Mouse (Mus musculus) gastrocnemius, postnatal 36 days (tissue): ENCODE data around the gene Pomgnt1. TPM values are rescaled to one million over a fixed set of nuclear protein-coding genes. Genes with fewer than 3 reads are reported as not detected.

Source experiments
- total RNA-seq, 2 experiments: library from RNA; stranded (reverse); gene quantifications; 2 replicates each; pipeline ENCODE4 v1.2.3; 2021

The Pomgnt1 gene
- total RNA-seq, 2 experiments from 2014 or later = 41.2 to 49.5 TPM

Other genes starting within 250 kb of the Pomgnt1 start
- gene Kncn, start 239.4 kb upstream of the Pomgnt1 start, total RNA-seq = not detected
- gene 6430628N08Rik, start 233.2 kb upstream of the Pomgnt1 start, total RNA-seq = not detected
- gene Dmbx1, start 183.9 kb upstream of the Pomgnt1 start, total RNA-seq = not detected
- under 1 TPM; 0.17 to 0.28 TPM for gene Faah, start 105.9 kb upstream of the Pomgnt1 start, total RNA-seq
- 10 to 100 TPM; 12.5 to 14.5 TPM for gene Nsun4, start 70.0 kb upstream of the Pomgnt1 start, total RNA-seq
- 100 to 1,000 TPM; 843 to 875 TPM for gene Uqcrh, start 48.8 kb upstream of the Pomgnt1 start, total RNA-seq
- gene Lrrc41, start 48.6 kb upstream of the Pomgnt1 start, total RNA-seq = 10 to 100 TPM; 17.3 to 19.3 TPM
- under 1 TPM; 0.77 to 0.99 TPM for gene Rad54l, start 150 bp upstream of the Pomgnt1 start, total RNA-seq
- gene Lurap1, start 27.5 kb downstream of the Pomgnt1 start, total RNA-seq = 1 to 10 TPM; 6.3 to 7.8 TPM
- not detected for gene Tspan1, start 43.8 kb downstream of the Pomgnt1 start, total RNA-seq
- gene 1700042G07Rik, start 49.5 kb downstream of the Pomgnt1 start, total RNA-seq = not detected
- under 1 TPM in 1 of 2 experiments, not detected in 1; 0.59 TPM for gene Gm49337, start 49.5 kb downstream of the Pomgnt1 start, total RNA-seq
- gene Pik3r3, start 97.8 kb downstream of the Pomgnt1 start, total RNA-seq = 1 to 10 TPM; 4.3 to 5.4 TPM